Comparison of ENCODE assay signal across 9 mouse cellular contexts in genomic region chr8:121334495-121335424, GRCm38 (mm10).
DNase-seq lines count a peak whose midpoint lies in the region; ATAC-seq lines count a peak whose summit lies in the region.
"Had no signal": no experiment of that assay in that cellular context is flagged by ENCODE, and none has a peak within 500 bp of the region (broad histone marks: within the 10 kb centered on the region; RNA-seq: fewer than 3 reads in every experiment).

No protein-coding gene starts in this region.

- no peak overlapping the region for H3K9ac ChIP-seq in liver, embryonic 12.5 days
- H3K9ac ChIP-seq in intestine, embryonic 15.5 days: no peak overlapping the region; the same call in 1 of the 2 replicates
- H3K9ac ChIP-seq in midbrain, embryonic 13.5 days (replicated peaks): no peak overlapping the region

- H3K27me3 ChIP-seq in liver, embryonic 12.5 days (replicated peaks): peaks cover 35% of the 10 kb centered on the region
- peaks cover 3% of the 10 kb centered on the region; the same call in 1 of the 2 replicates for H3K27me3 ChIP-seq in intestine, embryonic 15.5 days (replicated peaks)
- no peaks in the 10 kb centered on the region for H3K27me3 ChIP-seq in midbrain, embryonic 13.5 days

- DNase-seq in liver: peak; percentile 26
- DNase-seq in heart, adult 11 months: peak; percentile 97
- DNase-seq in ovary, adult 18-20 months (ENCODE audit: low spot score): no peak
- DNase-seq in spleen, adult 12 weeks (ENCODE audit: low spot score): no peak
- DNase-seq in spleen, postnatal 14 days (ENCODE audit: low spot score in 2 of 2): no peak

- no peak for ATAC-seq in liver, embryonic 12.5 days
- peak; percentile 46 for ATAC-seq in intestine, embryonic 15.5 days
- ATAC-seq in midbrain, embryonic 13.5 days: 0 out of 2 replicates have a peak, but pooled peaks have one; percentile 48

- H3K4me1 ChIP-seq in liver, embryonic 12.5 days: no peaks in the 10 kb centered on the region; the same call in 1 of the 2 replicates
- H3K4me1 ChIP-seq in intestine, embryonic 15.5 days (replicated peaks): peaks cover 13% of the 10 kb centered on the region
- H3K4me1 ChIP-seq in midbrain, embryonic 13.5 days (replicated peaks): peaks cover 5% of the 10 kb centered on the region

- peaks cover 7% of the 10 kb centered on the region for H3K9me3 ChIP-seq in liver, embryonic 12.5 days (replicated peaks)
- no peaks in the 10 kb centered on the region for H3K9me3 ChIP-seq in intestine, embryonic 15.5 days
- H3K9me3 ChIP-seq in midbrain, embryonic 13.5 days: no peaks in the 10 kb centered on the region

- no peak overlapping the region for H3K4me3 ChIP-seq in liver, embryonic 12.5 days
- no peak overlapping the region for H3K4me3 ChIP-seq in intestine, embryonic 15.5 days (replicated peaks)
- H3K4me3 ChIP-seq in midbrain, embryonic 13.5 days (replicated peaks): no peak overlapping the region
- H3K4me3 ChIP-seq: erythroblast, embryonic 14.5 days had no signal

- H3K27ac ChIP-seq in liver, embryonic 12.5 days: no peak overlapping the region
- peak overlapping the region; percentile 38; the same call in 1 of the 2 replicates for H3K27ac ChIP-seq in intestine, embryonic 15.5 days
- peak overlapping the region; percentile 32; the same call in 1 of the 2 replicates for H3K27ac ChIP-seq in midbrain, embryonic 13.5 days

- WGBS in liver, embryonic 12.5 days (ENCODE audit: insufficient replicate concordance): 16% methylated on average over 33 of the region's 33 CpGs
- WGBS in intestine, embryonic 15.5 days: 35% methylated on average over 33 of the region's 33 CpGs
- 66% methylated on average over 33 of the region's 33 CpGs for WGBS in midbrain, embryonic 13.5 days

- no peaks in the 10 kb centered on the region for H3K36me3 ChIP-seq in liver, embryonic 12.5 days
- H3K36me3 ChIP-seq in intestine, embryonic 15.5 days: no peaks in the 10 kb centered on the region
- H3K36me3 ChIP-seq in midbrain, embryonic 13.5 days: no peaks in the 10 kb centered on the region

- H3K4me2 ChIP-seq in liver, embryonic 12.5 days: no peak overlapping the region
- no peak overlapping the region for H3K4me2 ChIP-seq in intestine, embryonic 15.5 days (replicated peaks)
- no peak overlapping the region for H3K4me2 ChIP-seq in midbrain, embryonic 13.5 days (replicated peaks)

Comparison
In these comparisons a context has a peak if more than half of its experiments do, and no peak if none do; other contexts are left out.
1. DNase-seq: peak in liver (single experiment) and heart, adult 11 months (single experiment); none in ovary, adult 18-20 months (single experiment), spleen, adult 12 weeks (single experiment) and spleen, postnatal 14 days (0 of 2).